Mouse (Mus musculus): ENCODE data around the gene Ptpdc1.
A peak's percentile ranks its signal among the peaks of the same experiment; 100 is the strongest.

Ptpdc1 gene

DNA sequence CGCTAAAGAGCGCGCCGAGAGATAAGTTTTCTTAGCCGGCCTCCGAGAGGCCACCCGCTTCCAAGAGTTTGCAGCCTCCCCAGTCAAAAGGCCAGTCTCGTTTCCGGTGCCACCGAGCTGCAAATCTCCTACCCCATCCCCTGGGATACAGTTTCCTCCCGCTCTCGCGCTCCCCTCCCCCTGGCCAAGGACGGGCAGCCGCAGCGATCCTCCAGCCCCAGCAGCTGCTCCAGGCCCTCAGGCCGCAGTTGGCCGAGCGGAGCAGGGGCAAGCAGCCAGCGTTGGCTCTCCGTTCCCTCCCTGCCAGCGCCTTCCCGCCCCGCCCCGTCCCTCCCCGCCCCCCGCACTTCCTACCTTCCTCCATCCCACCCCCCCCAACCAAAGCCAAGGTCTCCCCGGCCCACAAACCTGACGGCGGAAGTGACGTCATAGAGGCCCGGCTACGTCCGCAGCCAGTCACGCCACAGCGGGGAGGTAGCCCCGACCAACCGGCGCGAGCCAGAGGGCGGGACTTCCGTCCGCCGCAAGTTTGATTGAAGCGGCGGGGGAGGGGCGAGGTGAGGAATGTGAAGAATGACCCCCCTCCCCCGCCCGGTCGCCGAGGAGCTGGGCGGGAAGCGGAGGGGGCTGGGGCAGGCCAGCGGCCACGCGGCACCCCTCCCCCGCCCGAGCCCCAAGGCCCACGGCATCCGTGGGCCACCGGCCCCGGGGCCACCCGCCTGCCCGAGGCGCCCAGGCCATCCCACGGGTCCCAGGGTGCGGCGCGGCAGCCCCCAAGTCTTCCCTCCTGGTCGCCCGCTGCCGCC, 79.8 kb downstream of the Ptpdc1 start:
- peak; percentile 98 for DNase-seq

DNA sequence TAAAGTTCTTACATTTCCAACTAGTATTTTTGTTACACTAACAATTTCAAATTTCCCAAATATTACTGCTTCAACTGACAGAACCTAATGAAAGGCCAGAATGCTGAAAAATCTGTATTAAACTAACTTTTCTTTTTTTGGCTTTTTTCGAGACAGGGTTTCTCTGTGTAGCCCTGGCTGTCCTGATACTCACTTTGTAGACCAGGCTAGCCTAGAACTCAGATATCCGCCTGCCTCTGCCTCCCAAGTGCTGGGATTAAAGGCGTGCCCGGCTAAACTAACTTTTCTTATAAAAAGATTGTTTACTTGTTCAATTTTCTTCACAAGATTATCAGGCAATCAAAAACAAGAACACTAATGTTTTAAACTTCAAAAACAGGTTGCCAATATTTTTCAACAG, 80.6 kb downstream of the Ptpdc1 start:
- no peak for DNase-seq

- DNase-seq: no peak
These were observed 81.1 kb downstream of the Ptpdc1 start for GRCm38 (mm10) chr13:48544391-48544790.

GRCm38 (mm10) chr13:48540488-48540887, 85.0 kb downstream of the Ptpdc1 start:
- no peak for DNase-seq

DNA sequence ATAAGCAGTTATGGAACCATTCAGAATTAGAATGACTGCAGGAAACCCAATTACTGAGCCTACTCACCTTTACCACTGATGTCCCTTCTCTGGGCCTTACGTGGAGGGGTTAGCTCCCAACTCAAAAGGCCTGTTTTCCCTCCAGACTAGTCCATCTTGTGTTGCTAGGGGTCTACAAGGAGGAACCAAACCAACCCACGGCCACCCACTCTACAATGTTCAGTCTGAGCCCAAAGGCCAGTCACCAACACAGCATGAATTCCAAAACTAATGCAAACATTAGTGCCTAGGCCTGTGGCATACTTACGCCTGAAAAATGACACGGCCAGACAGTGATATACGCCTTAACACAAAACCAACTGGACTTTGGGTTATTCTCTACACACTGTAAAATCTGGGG, 92.0 kb downstream of the Ptpdc1 start:
- no peak for DNase-seq

- no peak for DNase-seq
These were observed 94.0 kb downstream of the Ptpdc1 start for GRCm38 (mm10) chr13:48531448-48531847.

GRCm38 (mm10) chr13:48530685-48531084, 94.8 kb downstream of the Ptpdc1 start:
- peak; percentile 12 for DNase-seq

GRCm38 (mm10) chr13:48529028-48529427, 96.4 kb downstream of the Ptpdc1 start:
- no peak for DNase-seq

DNA sequence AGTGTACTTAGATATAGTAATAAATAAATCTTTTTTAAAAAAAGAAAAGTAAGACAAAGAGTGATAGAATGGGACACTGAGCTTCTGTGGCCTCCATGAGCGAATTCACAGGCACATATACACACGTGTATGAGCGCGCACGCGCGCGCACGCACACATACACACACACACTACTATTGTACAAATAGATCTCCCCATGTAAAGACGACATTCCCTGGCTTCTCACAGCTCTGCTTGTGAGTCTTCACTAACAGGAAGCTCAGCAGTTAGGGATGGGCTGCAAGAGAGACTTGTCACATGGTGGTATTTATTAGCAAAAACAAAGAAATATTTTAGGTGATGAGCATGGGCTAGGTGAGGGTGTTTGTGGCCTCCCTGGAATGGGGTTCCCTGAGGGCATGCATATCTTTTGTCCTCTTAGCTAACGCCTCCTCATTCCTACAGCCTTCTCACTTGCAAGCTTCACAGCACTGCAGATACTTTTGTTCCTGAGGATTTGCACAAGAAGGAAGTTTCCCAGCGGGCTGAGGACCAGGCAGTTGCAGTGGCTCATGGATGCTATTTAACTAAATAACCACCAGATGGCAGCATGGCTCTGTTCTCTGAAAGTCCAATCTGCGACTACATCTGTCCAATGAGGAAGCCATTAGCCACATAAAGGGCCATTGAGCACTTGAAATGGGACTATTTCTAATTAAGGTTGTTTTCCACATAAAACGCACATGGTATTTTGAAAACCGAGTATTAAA, 97.2 kb downstream of the Ptpdc1 start:
- DNase-seq: peak; percentile 32
